Mouse (Mus musculus) limb, embryonic 11.5 days (tissue): ENCODE results near the gene Asmt. TPM values are rescaled to one million over a fixed set of nuclear protein-coding genes. Genes with fewer than 3 reads are reported as not detected.

Experiments used
- ATAC-seq: fragments of 200-750 bp; cut with Nextera tagmentation; 2 replicates; pipeline ENCODE4 v1.8.0; 2017; ENCODE audit warnings: low read depth; ENCODE audit not compliant: insufficient number of reproducible peaks, low FRiP score, low TSS enrichment
- DNase-seq: peaks from one replicate; pipeline ENCODE4 v3.0.0-alpha.2; 2015; ENCODE audit warnings: low spot score
- H3K27ac ChIP-seq: fragments of 300-500 bp; sonication (generic); replicated peaks from 2 replicates; pipeline ENCODE4 v1.5.1; 2014; ENCODE audit warnings: low read depth, mild to moderate bottlenecking, low read length
- H3K27me3 ChIP-seq: fragments of 300-500 bp; sonication (generic); 2 replicates; pipeline ENCODE4 v1.6.1; 2014; ENCODE audit warnings: mild to moderate bottlenecking, low read length, mixed read lengths; ENCODE audit not compliant: control insufficient read depth, insufficient read depth
- H3K36me3 ChIP-seq: fragments of 300-500 bp; sonication (generic); 2 replicates; pipeline ENCODE4 v1.6.1; 2014; ENCODE audit warnings: mild to moderate bottlenecking, low read length, moderate library complexity, mixed read lengths; ENCODE audit not compliant: control insufficient read depth, insufficient read depth
- H3K4me1 ChIP-seq: fragments of 300-500 bp; sonication (generic); 2 replicates; pipeline ENCODE4 v1.6.1; 2014; ENCODE audit warnings: low read length, mixed read lengths; ENCODE audit not compliant: control insufficient read depth, insufficient read depth
- H3K4me2 ChIP-seq: fragments of 300-500 bp; sonication (generic); 2 replicates; pipeline ENCODE4 v1.6.1; 2014; ENCODE audit warnings: low read depth, mild to moderate bottlenecking, moderate library complexity; ENCODE audit not compliant: severe bottlenecking
- H3K4me3 ChIP-seq: fragments of 300-500 bp; sonication (generic); 2 replicates; pipeline ENCODE4 v1.5.1; 2014; ENCODE audit warnings: low read depth, low read length
- H3K9ac ChIP-seq: fragments of 300-500 bp; sonication (generic); 2 replicates; pipeline ENCODE4 v1.6.1; 2014; ENCODE audit warnings: mild to moderate bottlenecking, low read length
- H3K9me3 ChIP-seq: fragments of 300-500 bp; sonication (generic); 2 replicates; pipeline ENCODE4 v1.6.1; 2016; ENCODE audit warnings: low read length; ENCODE audit not compliant: control insufficient read depth
- WGBS: fragments of 180-500 bp; shearing (Covaris S2); extraction: QIAGEN DNeasy Blood & Tissue Kit; methylation state at CpG from one replicate; pipeline ENCODE4 v1.1.7; 2014; 5-methylcytosine and 5-hydroxymethylcytosine counted together
- polyA plus RNA-seq: library from polyadenylated mRNA; unstranded; fragments of >200 nt; fragmentation: Nextera tagmentation; extraction: Ambion mirVana; gene quantifications from 2 replicates; pipeline ENCODE4 v1.2.1, GENCODE M21; 2014

Gene Asmt
- polyA plus RNA-seq, 1 experiment from 2014 or later, result not detected

DNA sequence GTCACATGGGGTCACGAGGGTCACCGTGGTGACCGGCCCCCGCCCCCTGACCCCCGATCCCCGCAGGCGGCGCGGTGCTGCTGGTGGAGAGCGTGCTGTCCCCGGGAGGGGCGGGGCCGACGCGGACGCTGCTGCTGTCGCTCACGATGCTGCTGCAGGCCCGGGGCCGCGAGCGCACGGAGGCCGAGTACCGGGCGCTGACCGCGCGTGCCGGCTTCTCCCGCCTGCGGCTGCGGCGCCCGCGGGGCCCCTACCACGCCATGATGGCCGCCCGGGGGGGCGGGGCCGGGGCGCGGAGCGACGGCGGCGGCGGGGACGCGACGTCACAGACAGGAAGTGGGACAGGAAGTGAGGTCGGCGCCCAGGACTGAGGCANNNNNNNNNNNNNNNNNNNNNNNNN lies 5.2 kb downstream of the Asmt start:
- H3K36me3 ChIP-seq, result peaks cover 8% of the 10 kb centered on the region; the same call in 1 of the 2 replicates
- ATAC-seq, result no peak

More for the DNA sequence above, 5.2 kb downstream of the Asmt start:
- no peak for DNase-seq
- Histone ChIP-seq H3K9me3 (peaks cover 47% of the 10 kb centered on the region), H3K27me3 (no peaks in the 10 kb centered on the region), H3K27ac (no peak overlapping the region), H3K4me3 (no peak overlapping the region), H3K4me2 (no peak overlapping the region), H3K4me1 (no peaks in the 10 kb centered on the region), H3K9ac (no peak overlapping the region)
- 98% methylated on average over 53 of the region's 53 CpGs for WGBS
